Mouse (Mus musculus) thymus, adult 2 months (tissue): Measurements from ENCODE around the gene Mrpl48.

Experiments used
- CTCF ChIP-seq: fragments of 200-500 bp; IDR thresholded peaks from 2 replicates; pipeline ENCODE4 v1.5.1; 2012; ENCODE audit warnings: mild to moderate bottlenecking, control low read depth, low read length, moderate library complexity, borderline replicate concordance; ENCODE audit not compliant: control insufficient read depth, poor library complexity, insufficient read depth; ENCODE audit errors: extremely low read depth
- POLR2A ChIP-seq: fragments of 200-500 bp; IDR thresholded peaks from 2 replicates; pipeline ENCODE4 v1.6.1; 2012; ENCODE audit warnings: mild to moderate bottlenecking, low read length, control low read depth, moderate library complexity; ENCODE audit not compliant: control insufficient read depth, poor library complexity, insufficient read depth; ENCODE audit errors: extremely low read depth

- TF ChIP-seq CTCF: no peak
- TF ChIP-seq POLR2A: no peak
Measured at GRCm38 (mm10) chr7:100653480-100654266, 45.6 kb upstream of the Mrpl48 start.
